Mouse (Mus musculus) ovary, adult 2 months (tissue): Measurements from ENCODE around the gene Igfbp4. TPM values are rescaled to one million over a fixed set of nuclear protein-coding genes. Genes with fewer than 3 reads are reported as not detected.

ENCODE experiments used
- polyA plus RNA-seq: library from polyadenylated mRNA; depleted of rRNA; stranded (reverse); fragments of >200 nt; gene quantifications from 2 replicates; pipeline ENCODE4 v1.2.3, GENCODE M21; 2012; rRNA removed

Gene Igfbp4
- 537 and 612 TPM in 2 replicates for polyA plus RNA-seq

DNA sequence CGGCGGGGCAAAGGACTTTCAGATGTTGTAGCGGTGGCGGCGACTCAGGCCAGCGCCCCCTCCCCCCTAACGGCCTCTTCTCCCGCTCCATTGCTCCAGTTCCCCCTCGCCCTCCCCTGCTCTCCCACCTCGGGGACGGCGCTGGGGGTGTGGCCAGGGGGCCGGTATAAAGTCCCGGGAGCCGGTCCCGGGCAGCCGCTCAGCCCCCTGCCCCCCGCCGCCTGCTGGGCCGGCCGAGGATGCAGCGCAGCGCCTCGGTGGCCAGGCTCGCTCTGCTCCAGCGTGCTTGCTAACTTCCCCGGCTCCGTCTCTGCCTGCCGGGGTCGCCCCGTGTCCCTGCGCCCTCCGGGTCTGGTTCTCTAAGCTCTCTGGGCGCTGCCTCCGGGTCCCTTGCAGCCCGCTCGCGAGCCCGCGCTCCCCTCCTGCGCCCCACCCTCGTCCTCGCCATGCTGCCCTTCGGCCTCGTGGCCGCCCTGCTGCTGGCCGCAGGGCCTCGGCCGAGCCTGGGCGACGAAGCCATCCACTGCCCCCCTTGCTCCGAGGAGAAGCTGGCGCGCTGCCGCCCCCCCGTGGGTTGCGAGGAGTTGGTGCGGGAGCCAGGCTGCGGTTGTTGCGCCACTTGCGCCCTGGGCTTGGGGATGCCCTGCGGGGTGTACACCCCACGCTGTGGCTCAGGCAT is at the start of gene Igfbp4:
TSS of gene Igfbp4 (plus strand) at position 194 of the 679 bp plus-strand sequence.

DNA sequence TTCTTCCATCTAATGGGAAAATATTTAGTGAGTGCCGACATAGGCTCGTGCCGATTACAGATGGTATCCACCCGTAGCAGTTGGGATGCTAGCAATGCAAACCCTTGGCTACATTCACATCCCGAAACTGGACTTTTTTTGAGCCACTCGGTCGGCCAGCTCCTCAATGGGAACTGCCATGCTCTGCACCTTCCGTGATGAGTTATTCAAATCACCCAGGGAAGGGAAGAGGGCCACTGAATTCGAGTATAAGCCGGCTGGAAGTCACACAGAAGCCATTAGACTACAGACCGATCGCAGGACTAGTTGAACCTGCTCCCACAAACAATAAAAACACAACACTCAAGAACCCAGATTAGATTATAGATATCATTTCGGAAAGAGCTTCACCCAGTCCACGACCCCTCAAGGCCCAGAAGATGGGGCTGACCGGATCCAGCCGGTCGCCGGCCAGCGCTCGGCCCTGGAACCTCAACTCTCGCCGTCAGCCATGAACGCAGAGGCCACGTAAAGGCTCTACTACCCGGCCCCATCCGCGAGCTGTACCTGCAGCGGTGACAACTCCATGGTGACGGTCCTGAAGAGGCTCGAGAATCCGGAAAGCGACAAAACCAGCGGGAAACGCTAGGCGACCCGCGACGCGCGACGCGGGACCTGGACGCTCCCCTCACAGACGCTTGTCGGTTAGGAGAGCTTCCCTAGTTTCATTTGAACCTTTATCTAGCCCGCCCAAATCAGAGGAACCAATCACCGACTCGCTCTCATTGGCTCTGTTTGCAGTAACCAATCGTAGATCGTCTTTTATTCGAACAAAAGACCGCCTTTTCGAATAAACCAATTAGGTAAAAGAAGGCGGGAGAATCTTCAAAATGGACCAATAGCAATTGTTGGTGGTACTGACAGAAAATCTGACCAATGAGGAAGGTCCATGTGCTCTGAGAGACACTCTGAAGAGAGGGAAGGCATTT is 17.3 kb upstream of the Igfbp4 start, which contains the start of gene Top2a:
TSS of gene Top2a (minus strand) at position 690 of the 968 bp plus-strand sequence.

DNA sequence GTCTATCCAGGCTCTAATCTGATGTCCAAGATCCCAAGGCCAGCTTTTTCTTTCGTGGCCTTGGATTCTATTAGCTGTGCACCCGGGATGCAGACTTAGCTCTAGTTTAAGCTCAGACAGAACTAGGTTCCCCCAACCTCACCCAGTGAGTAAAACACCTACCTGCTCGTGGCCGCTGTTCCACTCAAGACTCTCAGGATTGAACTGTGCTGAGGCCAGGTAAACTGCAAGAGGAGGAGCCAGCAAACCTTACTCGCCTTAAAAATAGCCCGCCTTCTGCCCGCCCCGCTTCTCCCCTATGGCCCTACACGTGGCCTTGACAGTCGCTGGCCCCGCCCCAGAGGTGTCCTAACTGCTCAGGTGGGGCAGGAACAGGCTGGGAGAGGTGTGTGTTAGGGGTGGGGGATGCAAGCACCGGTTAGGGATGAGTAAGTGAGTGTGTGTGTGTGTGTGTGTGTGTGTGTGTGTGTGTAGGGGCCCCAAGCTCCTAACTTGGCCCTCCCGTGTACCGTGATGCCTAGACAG is 48.1 kb downstream of the Igfbp4 start, which contains the start of gene Tns4:
TSS of gene Tns4 (minus strand) at position 230 of the 525 bp plus-strand sequence.

Other genes with a start within 250 kb of the Igfbp4 start
- 49.3 and 78.6 TPM in 2 replicates for gene Msl1, start 245.7 kb upstream of the Igfbp4 start, polyA plus RNA-seq
- gene Casc3, start 236.3 kb upstream of the Igfbp4 start, polyA plus RNA-seq, result 31.6 and 37.1 TPM in 2 replicates
- gene Rapgefl1, start 204.5 kb upstream of the Igfbp4 start, polyA plus RNA-seq, result 11.5 and 11.6 TPM in 2 replicates
- 6.4 and 11.7 TPM in 2 replicates for gene Wipf2, start 177.6 kb upstream of the Igfbp4 start, polyA plus RNA-seq
- gene Cdc6, start 133.4 kb upstream of the Igfbp4 start, polyA plus RNA-seq, result 0.87 and 1.4 TPM in 2 replicates
- 51.4 and 54.5 TPM in 2 replicates for gene Rara, start 113.4 kb upstream of the Igfbp4 start, polyA plus RNA-seq
- gene Gjd3, start 58.2 kb upstream of the Igfbp4 start, polyA plus RNA-seq, result 8.9 and 10.3 TPM in 2 replicates
- 4.4 and 5.2 TPM in 2 replicates for gene Top2a, start 17.1 kb upstream of the Igfbp4 start, polyA plus RNA-seq
- gene Tns4, start 48.1 kb downstream of the Igfbp4 start, polyA plus RNA-seq, result 5.7 and 8.8 TPM in 2 replicates
- gene Ccr7, start 113.8 kb downstream of the Igfbp4 start, polyA plus RNA-seq, result 1.5 and 1.7 TPM in 2 replicates
- 21.4 and 22.0 TPM in 2 replicates for gene Smarce1, start 189.8 kb downstream of the Igfbp4 start, polyA plus RNA-seq
- 0.03 TPM in 1 of 2 replicates, not detected in the other for gene Krt222, start 202.8 kb downstream of the Igfbp4 start, polyA plus RNA-seq
- not detected in 2 replicates for gene Krt24, start 244.0 kb downstream of the Igfbp4 start, polyA plus RNA-seq